Mouse (Mus musculus): ENCODE measurements at regions not wholly inside any gene's neighbourhood (a gene's known extent, or its start where the extent isn't known, plus 50 kb on each side); places are given as distances from the start of the nearest gene placed in this dataset.
A peak's percentile ranks its signal among the peaks of the same experiment; 100 is the strongest.

- 77% methylated on average over 3 of the region's 3 CpGs for WGBS
- no peak overlapping the region for H3K4me3 ChIP-seq (replicated peaks)
- no peak for ATAC-seq (ENCODE audit: low FRiP score)
- H3K27ac ChIP-seq, result no peak overlapping the region
- no peaks in the 10 kb centered on the region for H3K36me3 ChIP-seq (replicated peaks)
- peaks cover 9% of the 10 kb centered on the region; the same call in 1 of the 2 replicates for H3K27me3 ChIP-seq
- H3K4me1 ChIP-seq, result peaks cover 14% of the 10 kb centered on the region
- no peaks in the 10 kb centered on the region for H3K9me3 ChIP-seq
- H3K9ac ChIP-seq, result no peak overlapping the region
- H3K4me2 ChIP-seq, result no peak overlapping the region
These were observed 330.1 kb upstream of the Camk1g start for GRCm38 (mm10) chr1:193700217-193700616.

- Histone ChIP-seq H3K27ac (no peak overlapping the region), H3K36me3 (replicated peaks) (no peaks in the 10 kb centered on the region), H3K9me3 (no peaks in the 10 kb centered on the region), H3K4me3 (replicated peaks) (no peak overlapping the region), H3K4me2 (no peak overlapping the region), H3K27me3 (peaks cover 9% of the 10 kb centered on the region; the same call in 1 of the 2 replicates), H3K9ac (no peak overlapping the region), H3K4me1 (peaks cover 14% of the 10 kb centered on the region)
- peak; percentile 64 for ATAC-seq (ENCODE audit: low FRiP score)
- WGBS, result 18% methylated on average over 7 of the region's 7 CpGs
These were observed 328.6 kb upstream of the Camk1g start for GRCm38 (mm10) chr1:193698603-193699266.

- H3K9ac ChIP-seq, result no peak overlapping the region
- ATAC-seq (ENCODE audit: low FRiP score), result no peak
- no peak overlapping the region for H3K4me2 ChIP-seq
- peaks cover 16% of the 10 kb centered on the region for H3K4me1 ChIP-seq
- peaks cover 9% of the 10 kb centered on the region; the same call in 1 of the 2 replicates for H3K27me3 ChIP-seq
- 85% methylated on average over 3 of the region's 3 CpGs for WGBS
- no peaks in the 10 kb centered on the region for H3K36me3 ChIP-seq (replicated peaks)
- no peak overlapping the region for H3K4me3 ChIP-seq (replicated peaks)
- no peaks in the 10 kb centered on the region for H3K9me3 ChIP-seq
- no peak overlapping the region for H3K27ac ChIP-seq
These were observed 327.8 kb upstream of the Camk1g start for GRCm38 (mm10) chr1:193697857-193698256.

- Histone ChIP-seq H3K9ac (no peak overlapping the region), H3K4me1 (peaks cover 15% of the 10 kb centered on the region), H3K4me2 (no peak overlapping the region), H3K36me3 (replicated peaks) (no peaks in the 10 kb centered on the region), H3K4me3 (replicated peaks) (no peak overlapping the region), H3K9me3 (no peaks in the 10 kb centered on the region), H3K27ac (no peak overlapping the region), H3K27me3 (peaks cover 9% of the 10 kb centered on the region; the same call in 1 of the 2 replicates)
- WGBS, result 64% methylated on average over 4 of the region's 4 CpGs
- no peak for ATAC-seq (ENCODE audit: low FRiP score)
These were observed 326.9 kb upstream of the Camk1g start for GRCm38 (mm10) chr1:193697001-193697400.

- no peak overlapping the region for H3K27ac ChIP-seq
- no peaks in the 10 kb centered on the region; the same call in 1 of the 2 replicates for H3K27me3 ChIP-seq
- ATAC-seq (ENCODE audit: low FRiP score), result no peak
- H3K4me3 ChIP-seq (replicated peaks), result no peak overlapping the region
- H3K4me1 ChIP-seq, result peaks cover 15% of the 10 kb centered on the region; the same call in 1 of the 2 replicates
- H3K9ac ChIP-seq, result no peak overlapping the region
- no peaks in the 10 kb centered on the region for H3K9me3 ChIP-seq
- H3K4me2 ChIP-seq, result no peak overlapping the region
- WGBS, result 55% methylated on average over 3 of the region's 3 CpGs
- no peaks in the 10 kb centered on the region for H3K36me3 ChIP-seq (replicated peaks)
These were observed 322.9 kb upstream of the Camk1g start for GRCm38 (mm10) chr1:193692991-193693390.

GRCm38 (mm10) chr1:193689601-193690000, 319.5 kb upstream of the Camk1g start:
- H3K4me2 ChIP-seq, result no peak overlapping the region
- H3K4me3 ChIP-seq (replicated peaks), result no peak overlapping the region
- H3K27ac ChIP-seq, result no peak overlapping the region
- peaks cover 15% of the 10 kb centered on the region; the same call in 1 of the 2 replicates for H3K4me1 ChIP-seq
- H3K9me3 ChIP-seq, result no peaks in the 10 kb centered on the region
- H3K36me3 ChIP-seq (replicated peaks), result no peaks in the 10 kb centered on the region
- ATAC-seq (ENCODE audit: low FRiP score), result no peak
- WGBS, result 68% methylated on average over 4 of the region's 4 CpGs
- no peaks in the 10 kb centered on the region; the same call in 1 of the 2 replicates for H3K27me3 ChIP-seq
- no peak overlapping the region for H3K9ac ChIP-seq

- 50% methylated on average over 2 of the region's 2 CpGs for WGBS
- H3K36me3 ChIP-seq (replicated peaks), result no peaks in the 10 kb centered on the region
- H3K9ac ChIP-seq, result no peak overlapping the region
- H3K4me3 ChIP-seq (replicated peaks), result no peak overlapping the region
- H3K9me3 ChIP-seq, result no peaks in the 10 kb centered on the region
- no peak overlapping the region for H3K4me2 ChIP-seq
- H3K27ac ChIP-seq, result no peak overlapping the region
- H3K27me3 ChIP-seq, result no peaks in the 10 kb centered on the region
- ATAC-seq (ENCODE audit: low FRiP score), result no peak
- H3K4me1 ChIP-seq, result peaks cover 3% of the 10 kb centered on the region; the same call in 1 of the 2 replicates
These were observed 312.8 kb upstream of the Camk1g start for GRCm38 (mm10) chr1:193682917-193683316.

GRCm38 (mm10) chr1:193678448-193678847, 308.4 kb upstream of the Camk1g start:
- Histone ChIP-seq H3K27ac (no peak overlapping the region), H3K4me3 (replicated peaks) (no peak overlapping the region), H3K4me1 (peaks cover 8% of the 10 kb centered on the region; the same call in 1 of the 2 replicates), H3K4me2 (no peak overlapping the region), H3K27me3 (no peaks in the 10 kb centered on the region), H3K9ac (no peak overlapping the region), H3K36me3 (replicated peaks) (no peaks in the 10 kb centered on the region), H3K9me3 (no peaks in the 10 kb centered on the region)
- ATAC-seq (ENCODE audit: low FRiP score), result no peak
- WGBS, result 86% methylated on average over 2 of the region's 2 CpGs

- H3K27me3 ChIP-seq, result no peaks in the 10 kb centered on the region
- H3K9ac ChIP-seq, result no peak overlapping the region
- H3K4me1 ChIP-seq, result peaks cover 18% of the 10 kb centered on the region; the same call in 1 of the 2 replicates
- no peaks in the 10 kb centered on the region for H3K36me3 ChIP-seq (replicated peaks)
- no peak overlapping the region for H3K4me3 ChIP-seq (replicated peaks)
- ATAC-seq (ENCODE audit: low FRiP score), result 0 out of 2 replicates have a peak, but pooled peaks have one; percentile 15
- WGBS, result 33% methylated on average over 3 of the region's 3 CpGs
- no peak overlapping the region for H3K4me2 ChIP-seq
- no peaks in the 10 kb centered on the region for H3K9me3 ChIP-seq
- no peak overlapping the region for H3K27ac ChIP-seq
These were observed 303.2 kb upstream of the Camk1g start for GRCm38 (mm10) chr1:193673236-193673830.

GRCm38 (mm10) chr1:193672681-193673080, 302.6 kb upstream of the Camk1g start:
- H3K27me3 ChIP-seq, result 0 out of 2 replicates have a peak, but pooled peaks cover under 1% of the 10 kb centered on the region
- ATAC-seq (ENCODE audit: low FRiP score), result no peak
- WGBS, result 73% methylated on average over 3 of the region's 3 CpGs
- peaks cover 17% of the 10 kb centered on the region; the same call in 1 of the 2 replicates for H3K4me1 ChIP-seq
- H3K9ac ChIP-seq, result no peak overlapping the region
- peak overlapping the region; percentile 38; the same call in 1 of the 2 replicates for H3K27ac ChIP-seq
- no peak overlapping the region for H3K4me3 ChIP-seq (replicated peaks)
- no peaks in the 10 kb centered on the region for H3K36me3 ChIP-seq (replicated peaks)
- H3K4me2 ChIP-seq, result no peak overlapping the region
- H3K9me3 ChIP-seq, result no peaks in the 10 kb centered on the region

- no peak overlapping the region for H3K4me2 ChIP-seq
- H3K9ac ChIP-seq, result no peak overlapping the region
- H3K27me3 ChIP-seq, result 0 out of 2 replicates have a peak, but pooled peaks cover 6% of the 10 kb centered on the region
- no peak overlapping the region for H3K4me3 ChIP-seq (replicated peaks)
- ATAC-seq (ENCODE audit: low FRiP score), result peak; percentile 86
- H3K9me3 ChIP-seq, result no peaks in the 10 kb centered on the region
- H3K36me3 ChIP-seq (replicated peaks), result no peaks in the 10 kb centered on the region
- H3K27ac ChIP-seq, result peak overlapping the region; percentile 38; the same call in 1 of the 2 replicates
- WGBS, result 28% methylated on average over 3 of the region's 3 CpGs
- H3K4me1 ChIP-seq, result peaks cover 14% of the 10 kb centered on the region; the same call in 1 of the 2 replicates
These were observed 301.7 kb upstream of the Camk1g start for GRCm38 (mm10) chr1:193671816-193672254.

- Histone ChIP-seq H3K36me3 (replicated peaks) (no peaks in the 10 kb centered on the region), H3K27me3 (0 out of 2 replicates have a peak, but pooled peaks cover 9% of the 10 kb centered on the region), H3K9me3 (no peaks in the 10 kb centered on the region), H3K4me2 (no peak overlapping the region), H3K4me1 (peaks cover 14% of the 10 kb centered on the region), H3K27ac (0 out of 2 replicates have a peak overlapping the region, but pooled peaks have one; percentile 47), H3K4me3 (replicated peaks) (no peak overlapping the region), H3K9ac (no peak overlapping the region)
- 90% methylated on average over 1 of the region's 1 CpGs for WGBS
- ATAC-seq (ENCODE audit: low FRiP score), result no peak
These were observed 300.9 kb upstream of the Camk1g start for GRCm38 (mm10) chr1:193671046-193671445.

Measured in forebrain, embryonic 12.5 days (tissue).